Mouse (Mus musculus): ENCODE measurements at regions not wholly inside any gene's neighbourhood (a gene's known extent, or its start where the extent isn't known, plus 50 kb on each side); places are given as distances from the start of the nearest gene placed in this dataset.

DNA sequence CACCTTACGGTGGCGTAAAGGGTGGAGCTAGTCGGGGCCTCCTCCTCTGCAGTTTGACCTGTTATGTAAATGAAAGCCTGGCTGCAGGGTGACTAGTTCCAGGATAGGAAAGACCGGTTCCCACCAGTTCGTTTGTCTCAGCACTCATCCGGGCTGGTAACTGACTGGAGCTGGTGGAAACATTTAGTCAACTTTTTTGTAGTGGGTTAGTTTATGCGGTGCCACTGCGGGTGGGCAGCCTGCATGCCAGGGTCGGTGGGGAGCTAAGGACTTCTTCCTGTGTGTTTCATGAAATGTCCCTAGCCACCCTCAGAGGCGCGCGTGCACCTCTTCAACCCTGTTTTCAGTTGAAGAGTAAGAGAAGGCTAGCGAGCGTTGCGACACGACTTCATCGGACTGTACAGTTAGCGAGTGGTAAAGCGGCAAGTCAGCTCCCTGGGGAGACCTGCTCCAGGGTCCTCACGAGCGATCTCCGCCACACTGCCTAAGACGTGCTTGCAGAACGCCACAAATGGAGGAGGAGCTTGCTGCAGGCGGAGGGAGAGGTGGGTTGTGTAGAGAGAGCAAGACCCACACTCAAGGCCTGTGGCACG lies 76.5 kb upstream of the Gadd45a start:
- no peak for TF ChIP-seq POLR2A (IDR thresholded peaks at IDR 0.05; ENCODE audit: low read depth, low read length)
- no peak for TF ChIP-seq CTCF (IDR thresholded peaks at IDR 0.05; ENCODE audit: borderline replicate concordance, insufficient read depth, low read length)

All from embryonic fibroblast, embryonic 13.5 days (primary cell).